Mouse (Mus musculus): Measurements from ENCODE around the gene Inafm1.

- TF ChIP-seq CTCF (IDR thresholded peaks at IDR 0.05; ENCODE audit: low read depth): peak; percentile 51
- no peak for TF ChIP-seq EP300 (optimal IDR thresholded peaks at IDR 0.05)
Measured at GRCm38 (mm10) chr7:16294346-16294745, 20.9 kb upstream of the Inafm1 start.
